Mouse (Mus musculus): ENCODE data around the gene Pdgfc.

DNA sequence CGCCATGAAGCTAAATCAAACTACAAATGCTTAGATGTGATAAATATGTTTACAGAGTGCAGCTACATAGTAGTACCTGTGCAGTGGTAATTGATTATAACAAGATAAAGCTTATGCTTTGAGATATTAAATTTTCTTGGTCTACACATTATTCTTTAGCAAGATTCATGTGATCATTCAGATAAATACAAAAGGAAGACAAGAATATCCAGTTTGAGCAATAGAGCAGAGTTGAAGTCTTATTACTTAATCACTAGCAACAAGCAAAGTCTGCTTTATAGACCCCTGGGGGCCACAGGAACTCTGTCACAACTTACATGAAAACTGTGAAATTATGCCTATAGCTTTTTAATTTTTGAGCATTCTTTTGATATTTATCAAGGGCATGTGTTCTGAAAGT, 74.8 kb downstream of the Pdgfc start:
- TF ChIP-seq CTCF (conservative IDR thresholded peaks at IDR 0.05; ENCODE audit: low read length) (no peak), NANOG (IDR thresholded peaks at IDR 0.05; ENCODE audit: borderline replicate concordance, low read length) (no peak)

Measured in E14TG2a.4 (cell line).